Mouse (Mus musculus): ENCODE measurements around the gene Man1c1.
A peak's percentile ranks its signal among the peaks of the same experiment; 100 is the strongest.

- TF ChIP-seq CTCF (IDR thresholded peaks at IDR 0.05; ENCODE audit: low read depth) = peak; percentile 90
- TF ChIP-seq EP300 (IDR thresholded peaks at IDR 0.05; ENCODE audit: low read depth) = no peak
Measured at GRCm38 (mm10) chr4:134701934-134702333, 2.2 kb downstream of the Man1c1 start.
